Mouse (Mus musculus) A20 (cell line): Measurements from ENCODE around the gene Fstl4.
A peak's percentile ranks its signal among the peaks of the same experiment; 100 is the strongest.

Experiments used
- DNase-seq: peaks from one replicate; pipeline ENCODE4 v3.0.0-alpha.2; 2011; ENCODE audit warnings: low read depth, low spot score

Gene Fstl4

GRCm38 (mm10) chr11:52764461-52764893 is at the start of gene Fstl4:
TSS of gene Fstl4 (plus strand) at chr11:52764634.
- no peak for DNase-seq

- no peak for DNase-seq
Measured at GRCm38 (mm10) chr11:52718570-52718969, 45.9 kb upstream of the Fstl4 start.

- DNase-seq, result no peak
Measured at GRCm38 (mm10) chr11:52721087-52721486, 43.3 kb upstream of the Fstl4 start.

- no peak for DNase-seq
Measured at GRCm38 (mm10) chr11:52722706-52723105, 41.7 kb upstream of the Fstl4 start.

DNA sequence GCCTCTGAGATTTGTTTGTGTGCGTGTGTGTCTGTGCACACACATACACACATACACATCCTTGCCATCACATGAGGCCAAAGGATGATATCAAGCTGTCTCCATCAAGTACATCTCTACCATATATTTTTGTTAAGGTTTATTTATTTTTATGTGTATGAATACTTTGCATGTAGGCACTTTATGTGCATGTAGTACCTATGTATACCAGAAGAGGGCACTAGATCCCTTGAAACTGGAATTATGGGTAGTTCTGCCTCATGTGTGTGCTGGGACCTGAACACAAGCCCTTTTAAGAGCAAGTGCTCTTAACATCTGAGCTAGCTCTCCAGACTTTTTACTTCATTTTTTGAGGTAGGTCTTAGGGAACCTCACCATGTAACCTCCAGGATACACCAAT is 38.4 kb upstream of the Fstl4 start:
- peak; percentile 10 for DNase-seq

GRCm38 (mm10) chr11:52728479-52728878 is 36.0 kb upstream of the Fstl4 start:
- no peak for DNase-seq

DNA sequence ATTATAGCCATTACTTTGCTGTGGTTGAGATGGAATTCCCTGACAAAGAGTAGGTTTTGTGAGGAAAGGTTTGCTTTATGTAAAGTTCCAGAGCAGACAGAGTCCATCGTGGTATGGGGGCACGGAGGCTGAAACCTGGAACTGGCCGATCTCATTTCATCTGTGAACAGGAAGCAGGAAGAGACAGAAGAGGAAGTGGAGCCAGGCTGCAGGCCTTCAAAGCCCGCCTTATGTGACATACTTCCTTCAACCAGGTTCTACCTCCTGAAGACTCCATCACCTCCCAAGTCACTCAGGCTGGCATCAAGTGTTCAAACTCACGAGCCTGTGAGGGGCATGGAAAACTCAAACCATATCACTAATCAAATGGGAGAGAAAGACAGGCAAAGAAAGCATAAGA is 34.5 kb upstream of the Fstl4 start:
- no peak for DNase-seq

- peak; percentile 5 for DNase-seq
Measured at GRCm38 (mm10) chr11:52731979-52732378, 32.5 kb upstream of the Fstl4 start.

DNA sequence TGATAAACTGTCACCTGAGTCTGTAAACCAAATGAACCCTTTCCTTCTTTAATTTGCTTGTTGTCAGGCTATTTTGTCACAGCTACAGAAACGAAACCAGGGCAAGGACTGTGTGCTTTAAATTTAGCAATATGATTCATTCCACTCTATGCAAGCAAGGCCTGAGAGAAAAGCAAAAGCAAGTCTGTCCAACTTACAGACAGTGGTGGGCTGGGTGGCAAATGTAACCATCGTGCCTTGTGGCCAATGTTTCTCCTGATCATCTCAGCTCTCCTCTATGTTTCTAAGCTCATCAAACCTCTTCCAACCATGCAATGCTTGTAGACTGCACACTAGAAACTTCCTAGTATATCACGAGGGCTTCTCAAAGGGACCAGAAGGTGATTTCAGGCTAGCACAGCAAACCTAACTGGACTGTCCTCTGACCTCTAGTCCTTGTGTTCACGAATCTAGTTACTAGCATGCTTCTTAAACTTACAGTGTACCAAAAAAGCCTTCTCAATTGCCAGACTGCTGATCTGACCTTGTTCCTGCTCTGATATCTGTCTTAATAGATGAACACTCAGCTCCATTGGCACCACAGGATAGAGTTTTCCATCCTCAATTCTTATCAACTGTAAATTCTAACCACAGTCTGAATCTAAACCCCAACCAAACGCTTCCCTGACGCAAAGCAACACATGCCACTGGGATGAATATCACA is 29.8 kb upstream of the Fstl4 start:
- DNase-seq, result no peak

DNA sequence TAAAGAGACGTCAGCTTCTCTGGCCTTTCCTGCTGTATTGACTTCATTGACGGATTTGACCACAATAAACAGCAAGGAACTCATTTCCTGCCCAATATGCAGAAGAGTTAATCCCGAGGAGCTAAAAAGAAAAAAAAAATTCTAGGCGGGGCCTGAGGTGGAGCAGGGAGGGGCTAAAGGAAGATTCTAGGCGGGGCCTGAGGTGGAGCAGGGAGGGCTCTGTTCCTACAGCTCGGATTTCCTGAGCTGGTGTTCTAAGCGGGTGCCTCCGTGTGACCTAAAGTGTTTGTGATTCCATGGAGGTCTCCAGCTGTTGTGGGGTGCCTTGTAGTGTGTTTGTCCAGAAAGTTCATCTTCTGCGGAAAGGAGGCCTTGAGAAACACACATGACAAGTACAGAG is 25.2 kb upstream of the Fstl4 start:
- DNase-seq, result no peak

DNA sequence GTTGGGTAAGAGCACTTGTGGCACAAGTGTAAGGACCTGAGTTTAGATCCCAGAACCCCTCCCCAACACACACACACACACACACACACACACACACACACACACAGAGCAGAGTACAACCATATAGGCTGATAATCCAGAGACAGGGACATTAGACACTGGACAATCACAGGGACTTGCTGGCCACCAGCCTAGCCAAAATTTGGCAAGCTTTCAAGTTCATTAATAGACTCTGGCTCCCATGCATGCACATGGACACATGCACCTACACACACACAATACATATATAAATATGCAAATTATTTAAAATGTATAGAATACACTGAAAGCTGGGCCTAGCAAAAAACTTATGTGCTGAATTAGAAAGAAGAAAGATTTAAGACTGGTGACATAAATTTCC is 24.0 kb upstream of the Fstl4 start:
- DNase-seq, result no peak

DNA sequence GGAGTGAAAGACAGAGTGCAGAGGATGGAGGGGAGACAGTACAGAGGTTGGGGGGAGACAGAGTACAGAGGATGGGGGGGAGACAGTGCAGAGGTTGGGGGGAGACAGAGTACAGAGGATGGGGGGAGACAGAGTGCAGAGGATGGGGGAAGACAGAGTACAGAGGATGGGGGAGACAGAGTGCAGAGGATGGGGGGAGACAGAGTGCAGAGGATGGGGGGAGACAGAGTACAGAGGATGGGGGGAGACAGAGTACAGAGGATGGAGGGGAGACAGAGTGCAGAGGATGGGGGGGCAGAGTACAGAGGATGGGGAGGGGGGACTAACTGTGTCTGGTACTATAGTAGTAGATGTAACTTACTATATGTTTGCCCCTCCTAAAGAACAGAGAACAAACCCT is 20.5 kb upstream of the Fstl4 start:
- no peak for DNase-seq

GRCm38 (mm10) chr11:52744593-52745450 is 19.6 kb upstream of the Fstl4 start:
- DNase-seq, result no peak

GRCm38 (mm10) chr11:52747206-52747605 is 17.2 kb upstream of the Fstl4 start:
- no peak for DNase-seq

GRCm38 (mm10) chr11:52747766-52748456 is 16.5 kb upstream of the Fstl4 start:
- no peak for DNase-seq

- no peak for DNase-seq
Measured at GRCm38 (mm10) chr11:52749988-52750387, 14.4 kb upstream of the Fstl4 start.

GRCm38 (mm10) chr11:52752524-52752923 is 11.9 kb upstream of the Fstl4 start:
- no peak for DNase-seq

DNA sequence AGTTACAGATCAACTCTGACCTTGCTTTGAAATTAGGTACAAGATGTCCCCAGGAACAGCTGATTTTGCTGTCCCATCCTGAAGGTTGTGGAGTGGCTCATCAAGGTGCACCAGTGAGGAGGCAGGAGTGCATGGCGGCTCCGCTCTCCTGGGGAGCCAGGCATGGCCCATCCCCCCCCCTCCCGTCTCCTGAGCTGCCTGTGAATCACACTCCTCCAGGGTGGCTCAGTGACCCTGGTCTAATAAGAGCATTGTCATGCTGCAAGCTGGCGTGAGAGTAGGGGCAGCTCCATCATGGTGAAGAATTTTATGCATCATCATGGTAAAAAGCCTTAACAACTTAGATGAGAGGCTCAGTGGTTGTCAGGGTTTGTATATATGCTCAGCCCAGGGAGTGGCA is 11.2 kb upstream of the Fstl4 start:
- no peak for DNase-seq

DNA sequence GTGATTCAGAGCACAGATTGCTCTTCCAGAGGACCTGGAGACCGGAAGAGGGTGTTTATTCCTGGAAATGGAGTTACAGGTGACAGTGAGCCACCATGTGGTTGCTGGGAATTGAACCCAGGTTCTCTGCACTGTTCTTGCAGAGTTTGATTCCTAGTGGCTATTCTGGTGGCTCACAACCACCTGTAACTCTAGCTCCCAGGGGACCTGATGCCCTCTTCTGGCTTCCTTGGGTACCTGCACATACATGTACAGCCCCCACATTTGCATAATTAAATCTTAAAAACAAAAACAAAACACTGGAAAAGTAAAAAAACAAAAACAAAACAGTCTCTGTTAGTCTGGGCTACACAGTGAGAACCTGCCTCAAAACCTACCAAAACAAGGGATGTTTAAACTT is 2.6 kb upstream of the Fstl4 start:
- DNase-seq, result peak; percentile 36

DNA sequence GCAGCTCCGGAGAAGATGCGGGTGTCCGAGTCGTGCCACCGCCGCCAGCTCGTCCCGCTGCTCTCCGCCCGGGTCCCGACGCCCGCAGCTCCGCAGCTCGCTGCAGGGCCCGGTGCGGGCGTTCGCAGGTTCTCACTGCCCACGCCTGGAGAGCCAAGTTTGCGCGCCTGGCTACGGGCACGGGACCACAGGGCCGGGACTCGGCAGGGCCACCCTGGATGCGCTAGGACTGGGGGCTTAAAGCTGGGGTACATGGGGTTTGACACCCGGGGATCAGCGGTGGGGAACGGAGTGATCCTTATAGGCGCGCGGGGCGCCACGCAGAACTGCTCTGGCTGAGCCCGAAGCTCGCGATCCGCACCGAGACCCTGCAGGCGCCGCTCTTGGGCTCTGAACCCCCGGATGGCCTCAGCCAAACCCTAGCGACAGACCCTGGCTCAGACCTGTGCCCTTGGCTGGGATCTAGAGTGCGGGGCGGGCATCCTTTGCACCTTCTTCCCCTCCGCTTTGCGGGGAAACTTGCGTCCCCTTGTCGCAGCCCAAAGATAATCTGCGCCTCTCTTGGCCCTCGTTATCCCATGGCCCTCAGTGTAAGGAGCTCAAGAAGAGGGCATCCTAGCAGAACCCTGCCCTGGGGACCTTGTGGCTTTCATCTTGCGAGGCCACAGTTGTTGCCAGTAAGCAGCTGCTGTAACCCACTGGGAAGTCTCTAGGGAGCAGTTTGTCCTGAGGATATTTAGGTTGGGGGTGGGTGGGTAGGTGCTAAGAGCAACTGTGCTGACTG is 652 bp downstream of the Fstl4 start:
- DNase-seq, result no peak

DNA sequence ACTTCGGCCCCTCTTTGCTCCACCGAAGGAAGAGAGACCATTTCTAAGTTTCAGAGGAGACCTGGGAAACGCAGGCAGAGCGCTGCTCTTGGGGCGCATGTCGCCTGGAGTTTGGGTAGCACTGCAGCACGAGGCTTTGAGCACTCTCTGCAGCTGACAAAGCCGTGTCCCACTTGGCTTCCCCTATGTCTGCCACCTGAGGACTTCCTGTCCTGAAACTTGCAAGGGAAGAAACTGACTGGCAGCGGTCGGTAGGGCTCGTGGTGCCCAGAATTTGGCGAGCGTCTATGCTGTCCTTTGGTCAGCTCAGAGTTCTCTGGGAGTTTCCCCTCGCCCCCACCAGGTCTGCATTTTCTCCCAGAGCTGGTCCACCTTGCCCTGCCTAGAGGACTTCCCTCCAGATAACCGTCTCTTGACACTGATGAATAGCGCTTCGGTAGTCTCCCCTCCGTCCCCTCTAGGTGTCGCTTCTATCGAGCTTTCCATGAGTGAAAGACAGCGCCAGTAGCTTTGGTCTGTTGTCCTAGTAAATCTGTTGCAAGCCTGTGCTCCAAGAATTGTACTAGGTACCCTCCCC is 1.3 kb downstream of the Fstl4 start:
- no peak for DNase-seq
